Mouse (Mus musculus) cerebellum, adult 11 months (tissue): ENCODE measurements around the gene Vsig10l.
A peak's percentile ranks its signal among the peaks of the same experiment; 100 is the strongest.

ENCODE experiments used
- DNase-seq: peaks from one replicate; pipeline ENCODE4 v3.0.0; 2022

Vsig10l gene

GRCm38 (mm10) chr7:43462851-43463250 lies at the start of gene Vsig10l:
Gene Vsig10l, plus strand, starts transcription at chr7:43463151.
- DNase-seq: no peak

GRCm38 (mm10) chr7:43417298-43417697 lies 45.7 kb upstream of the Vsig10l start:
- DNase-seq: no peak

GRCm38 (mm10) chr7:43422995-43423617 lies 39.8 kb upstream of the Vsig10l start:
- DNase-seq: peak; percentile 67

DNA sequence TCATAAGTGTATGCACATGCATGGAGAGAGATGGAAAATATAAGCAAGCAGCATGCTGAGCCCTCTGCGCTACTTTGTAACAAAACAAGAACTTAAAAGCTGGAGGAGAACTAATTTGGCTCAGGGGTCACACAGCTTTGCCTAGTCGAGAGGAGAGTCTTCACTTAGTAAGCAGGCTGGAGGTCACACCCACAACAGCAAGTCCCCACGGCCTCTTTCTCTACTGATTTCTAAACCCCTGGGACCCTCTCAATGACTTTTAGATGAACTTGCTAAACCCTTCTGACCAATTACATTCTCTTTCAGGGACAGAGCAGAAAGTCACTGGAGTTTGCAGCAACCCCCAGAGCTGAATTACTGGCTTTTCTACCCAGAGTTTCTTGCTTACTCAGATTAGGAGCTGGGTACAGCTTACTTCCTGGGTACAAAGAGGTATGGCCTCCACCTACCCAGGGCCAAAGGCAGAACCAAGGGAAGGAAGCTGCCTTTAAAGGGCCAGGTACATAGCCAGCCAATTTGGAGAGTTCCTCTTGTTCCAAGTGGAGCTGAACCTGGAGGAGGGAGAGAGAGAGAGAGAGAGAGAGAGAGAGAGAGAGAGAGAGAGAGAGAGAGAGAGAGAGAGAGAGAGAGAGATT lies 38.8 kb upstream of the Vsig10l start:
- DNase-seq: no peak

GRCm38 (mm10) chr7:43427406-43427805 lies 35.5 kb upstream of the Vsig10l start, which contains the start of gene Lim2:
Gene Lim2, plus strand, starts transcription at chr7:43427670.
- no peak for DNase-seq

DNA sequence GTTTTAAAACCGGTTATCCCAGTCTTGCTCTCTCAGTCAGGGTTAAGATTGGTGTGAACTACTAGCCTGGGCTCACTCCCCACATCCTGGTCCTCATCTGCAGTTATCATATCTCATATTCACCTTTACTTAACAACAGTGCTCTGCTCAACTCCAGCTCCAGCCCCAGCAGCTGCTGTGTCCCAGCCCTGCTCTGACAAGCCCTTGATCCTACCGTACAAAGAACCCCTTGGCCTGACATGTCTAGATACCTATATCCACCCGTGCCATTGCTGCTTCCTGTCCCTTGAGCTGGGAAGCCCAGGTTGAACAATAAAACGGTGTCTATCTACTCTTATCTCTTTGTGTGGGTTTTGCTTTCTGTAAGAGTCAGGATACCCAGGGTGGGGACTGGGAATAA lies 33.5 kb upstream of the Vsig10l start:
- DNase-seq: no peak

GRCm38 (mm10) chr7:43432891-43433290 lies 30.1 kb upstream of the Vsig10l start:
- DNase-seq: no peak

DNA sequence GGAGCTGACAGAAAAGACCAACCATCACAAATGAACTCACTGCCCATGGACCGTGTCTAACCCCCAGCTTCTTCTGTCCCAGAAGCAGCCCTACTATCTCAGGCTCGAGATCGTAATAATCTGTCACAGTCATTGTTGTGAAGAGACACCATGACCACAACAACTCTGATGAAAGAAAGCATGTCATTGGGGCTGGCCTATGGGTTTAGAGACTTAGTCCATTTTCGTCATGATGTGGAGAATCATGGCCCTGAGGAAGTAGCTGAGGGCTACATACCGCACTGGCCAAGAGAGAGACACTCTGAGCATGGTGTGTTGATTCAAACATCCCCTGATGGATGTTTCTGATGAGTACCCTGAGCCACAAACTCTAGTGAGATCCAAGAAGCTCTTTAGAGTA lies 28.3 kb upstream of the Vsig10l start:
- DNase-seq: no peak

DNA sequence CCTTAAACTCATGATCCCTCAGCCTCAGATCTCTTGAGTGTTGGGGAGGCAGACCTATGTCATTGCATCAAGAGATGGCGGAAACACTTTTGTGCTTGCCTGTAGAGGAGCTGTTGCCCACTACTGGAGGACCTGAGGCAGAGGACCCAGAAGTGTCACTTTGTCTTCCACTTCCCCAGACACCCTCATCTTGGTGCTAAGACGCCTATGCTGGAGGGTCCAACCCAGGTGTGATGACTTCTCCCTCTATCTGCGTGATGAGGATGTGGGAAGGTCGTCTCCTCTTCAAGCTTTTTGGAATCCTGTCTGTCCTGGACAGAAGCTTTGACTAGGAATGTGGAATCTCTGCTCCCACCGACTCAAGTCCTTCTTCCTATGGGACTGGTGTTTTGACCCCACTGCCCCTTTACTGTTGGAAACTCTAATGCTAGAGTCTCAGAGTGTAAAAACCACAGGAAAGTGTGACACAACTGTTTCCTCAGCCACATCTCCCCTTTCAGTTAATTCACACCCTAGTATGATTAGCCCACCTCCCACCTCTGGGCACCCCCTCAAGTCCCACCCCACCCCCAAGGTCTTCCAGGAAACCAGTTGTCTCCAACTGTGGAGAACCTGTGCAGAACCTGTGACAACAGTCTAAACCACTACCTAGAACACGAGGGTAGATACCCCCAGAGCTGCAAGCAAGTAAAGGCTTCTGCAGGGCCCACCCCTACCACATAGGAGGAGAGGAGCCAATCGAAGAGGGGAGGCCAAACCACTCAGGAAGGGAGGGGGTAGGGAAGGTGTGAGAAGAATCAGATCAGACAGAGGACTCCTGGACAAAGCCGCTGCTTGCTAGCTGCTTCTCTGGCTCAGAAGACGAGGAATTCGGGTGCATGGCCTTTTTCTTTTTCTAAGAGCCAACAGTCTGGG lies 26.4 kb upstream of the Vsig10l start, which contains the start of gene Nkg7:
Gene Nkg7 (plus strand): TSS at position 733 of the 915 bp plus-strand sequence.
- DNase-seq: no peak

GRCm38 (mm10) chr7:43438611-43439010 lies 24.3 kb upstream of the Vsig10l start:
- DNase-seq: no peak

DNA sequence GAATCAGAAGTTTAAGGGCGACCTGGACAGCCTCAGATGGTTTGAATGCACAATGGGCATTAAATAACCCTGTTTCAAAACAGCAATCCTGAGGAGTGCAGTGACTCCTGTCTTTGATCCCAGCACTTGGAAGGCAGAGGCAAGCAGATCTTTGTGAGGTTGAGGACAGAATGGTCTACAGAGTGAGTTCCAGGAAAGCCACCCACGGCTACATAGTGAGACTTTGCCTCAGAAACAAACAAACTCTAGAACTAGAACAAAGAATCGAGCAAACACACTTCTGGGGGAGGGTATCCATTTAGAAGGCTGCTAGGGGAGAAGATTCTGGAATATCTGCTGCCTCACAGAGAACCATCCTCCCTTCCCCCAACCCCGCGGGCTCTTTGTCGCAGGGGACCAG lies 22.5 kb upstream of the Vsig10l start, which contains the start of gene Cldnd2:
Gene Cldnd2 (plus strand): TSS at position 301 of the 400 bp plus-strand sequence.
- no peak for DNase-seq

GRCm38 (mm10) chr7:43441071-43441470 lies 21.9 kb upstream of the Vsig10l start:
- DNase-seq: no peak

DNA sequence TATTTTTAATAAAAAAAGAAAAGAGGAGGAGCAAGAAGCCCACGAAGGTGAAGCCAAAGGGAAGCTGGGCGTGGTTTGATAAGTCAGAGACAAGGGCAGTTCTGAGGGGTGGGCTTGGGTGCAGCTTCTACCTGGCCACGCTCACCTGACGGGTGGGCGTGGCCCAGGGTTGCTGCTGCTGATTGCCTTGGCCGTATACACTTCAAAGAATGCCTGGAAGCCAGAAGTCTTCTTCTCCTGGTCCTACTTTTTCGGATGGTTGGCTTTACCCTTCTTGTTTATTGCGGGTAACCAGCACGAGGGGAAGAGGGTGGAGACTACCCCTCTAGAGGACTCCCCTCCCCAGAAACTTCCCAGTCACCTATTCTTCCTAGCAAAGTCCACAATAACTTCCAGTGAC lies 20.3 kb upstream of the Vsig10l start:
- no peak for DNase-seq

GRCm38 (mm10) chr7:43443126-43443916 lies 19.6 kb upstream of the Vsig10l start:
- peak; percentile 52 for DNase-seq

- DNase-seq: peak; percentile 94
These were observed 19.0 kb upstream of the Vsig10l start, which contains the start of the genes Etfb and Gm45233 for GRCm38 (mm10) chr7:43443917-43444293. Gene Etfb, plus strand, starts transcription at chr7:43444083. Gene Gm45233, plus strand, starts transcription at chr7:43444128.

- no peak for DNase-seq
These were observed 15.2 kb upstream of the Vsig10l start for GRCm38 (mm10) chr7:43447801-43448200.

GRCm38 (mm10) chr7:43448246-43448645 lies 14.7 kb upstream of the Vsig10l start:
- DNase-seq: no peak

GRCm38 (mm10) chr7:43449811-43450210 lies 13.1 kb upstream of the Vsig10l start:
- DNase-seq: no peak

- DNase-seq: no peak
These were observed 11.2 kb upstream of the Vsig10l start for GRCm38 (mm10) chr7:43451726-43452125.

DNA sequence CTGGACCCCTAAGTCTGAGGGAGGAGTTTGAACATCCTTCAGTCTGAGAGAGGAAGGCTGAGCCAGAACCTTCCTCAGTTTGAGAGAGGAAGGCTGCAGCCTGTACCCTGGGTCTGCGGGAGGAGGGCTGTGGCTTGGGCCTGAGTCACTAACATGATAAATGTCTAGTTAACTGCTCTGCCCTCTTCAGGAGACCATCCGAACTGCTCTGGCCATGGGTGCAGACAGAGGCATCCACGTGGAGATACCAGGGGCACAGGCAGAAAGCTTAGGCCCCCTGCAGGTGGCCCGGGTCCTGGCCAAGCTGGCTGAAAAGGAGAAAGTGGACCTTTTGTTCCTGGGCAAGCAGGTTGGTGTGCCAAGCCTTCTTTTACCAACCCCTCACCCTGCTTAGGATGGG lies 10.3 kb upstream of the Vsig10l start:
- DNase-seq: no peak

DNA sequence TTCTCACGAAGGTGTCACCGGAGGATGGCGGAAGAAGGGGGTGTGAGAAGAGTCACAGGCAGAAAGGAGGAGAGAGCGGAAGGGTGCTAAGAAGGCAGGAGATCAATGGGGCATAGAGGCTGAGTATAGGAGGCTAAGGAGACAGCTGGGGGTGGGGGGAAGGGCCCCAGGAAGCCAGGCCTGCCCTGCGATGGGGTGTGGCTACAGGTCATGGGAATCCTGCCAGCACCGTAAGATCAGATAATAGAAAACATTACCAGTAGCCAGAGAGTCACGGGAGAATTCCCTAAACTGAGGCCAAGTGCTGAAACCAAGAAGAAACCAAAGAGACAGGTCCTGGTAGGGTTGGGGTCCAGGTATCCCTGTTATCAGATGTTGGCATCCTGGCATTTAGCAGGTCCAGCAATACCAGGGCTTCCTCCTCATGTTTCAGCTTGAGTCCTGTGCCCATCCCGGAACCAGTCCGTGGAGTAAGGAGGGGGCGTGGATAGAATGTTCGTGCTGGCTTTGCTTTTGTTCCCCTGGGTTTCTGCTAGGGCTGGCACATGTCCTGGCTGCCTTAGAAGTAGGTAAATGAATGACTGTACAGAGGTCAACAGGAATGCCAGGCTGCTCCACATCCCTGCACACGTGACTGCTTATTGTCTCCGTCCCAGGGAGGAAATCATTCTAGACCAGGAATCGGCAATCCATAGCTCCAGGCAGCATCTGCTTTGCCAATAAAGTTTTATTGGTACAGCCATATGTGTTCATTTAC lies 9.2 kb upstream of the Vsig10l start:
- no peak for DNase-seq

- DNase-seq: no peak
These were observed 8.6 kb upstream of the Vsig10l start for GRCm38 (mm10) chr7:43454371-43454770.
